Mouse (Mus musculus) splenic B cell, adult 2 months (primary cell): ENCODE data around the gene Inf2.

ENCODE experiments used
- DNase-seq: peaks from one replicate; pipeline ENCODE4 v3.0.0-alpha.2; 2011; ENCODE audit warnings: low read depth, low spot score
- H3K27me3 ChIP-seq: 2 replicates; pipeline ENCODE4 v1.6.1; 2012; ENCODE audit warnings: mild to moderate bottlenecking, low read length, moderate library complexity, mixed read lengths; ENCODE audit not compliant: control insufficient read depth, poor library complexity, insufficient read depth, severe bottlenecking
- H3K36me3 ChIP-seq: 2 replicates; pipeline ENCODE4 v1.6.1; 2012; ENCODE audit warnings: mild to moderate bottlenecking, low read length, moderate library complexity, mixed read lengths; ENCODE audit not compliant: control insufficient read depth, poor library complexity, insufficient read depth, severe bottlenecking

The Inf2 gene

GRCm38 (mm10) chr12:112620354-112621061 is 31.9 kb downstream of the Inf2 start:
- Histone ChIP-seq H3K36me3 (no peaks in the 10 kb centered on the region), H3K27me3 (no peaks in the 10 kb centered on the region)
- DNase-seq, result no peak

GRCm38 (mm10) chr12:112621900-112622299 is 33.3 kb downstream of the Inf2 start:
- no peak for DNase-seq
- H3K27me3 ChIP-seq, result no peaks in the 10 kb centered on the region
- no peaks in the 10 kb centered on the region for H3K36me3 ChIP-seq

- no peaks in the 10 kb centered on the region for H3K36me3 ChIP-seq
- DNase-seq, result peak; percentile 78
- H3K27me3 ChIP-seq, result no peaks in the 10 kb centered on the region
Observed at GRCm38 (mm10) chr12:112623742-112624141, 35.2 kb downstream of the Inf2 start.

GRCm38 (mm10) chr12:112625700-112626099 is 37.1 kb downstream of the Inf2 start:
- Histone ChIP-seq H3K36me3 (no peaks in the 10 kb centered on the region), H3K27me3 (no peaks in the 10 kb centered on the region)
- no peak for DNase-seq

GRCm38 (mm10) chr12:112626455-112626854 is 37.9 kb downstream of the Inf2 start:
- DNase-seq, result no peak
- no peaks in the 10 kb centered on the region for H3K36me3 ChIP-seq
- no peaks in the 10 kb centered on the region for H3K27me3 ChIP-seq

GRCm38 (mm10) chr12:112627097-112627881 is 38.7 kb downstream of the Inf2 start:
- DNase-seq, result peak; percentile 58
- Histone ChIP-seq H3K36me3 (no peaks in the 10 kb centered on the region), H3K27me3 (no peaks in the 10 kb centered on the region)

GRCm38 (mm10) chr12:112628197-112628596 is 39.6 kb downstream of the Inf2 start:
- Histone ChIP-seq H3K36me3 (no peaks in the 10 kb centered on the region), H3K27me3 (no peaks in the 10 kb centered on the region)
- DNase-seq, result no peak

GRCm38 (mm10) chr12:112628928-112629721 is 40.5 kb downstream of the Inf2 start:
- no peaks in the 10 kb centered on the region for H3K36me3 ChIP-seq
- DNase-seq, result peak; percentile 78
- no peaks in the 10 kb centered on the region for H3K27me3 ChIP-seq

GRCm38 (mm10) chr12:112630029-112630428 is 41.4 kb downstream of the Inf2 start:
- H3K36me3 ChIP-seq, result no peaks in the 10 kb centered on the region
- no peaks in the 10 kb centered on the region for H3K27me3 ChIP-seq
- DNase-seq, result no peak

- no peak for DNase-seq
Observed at GRCm38 (mm10) chr12:112630796-112631195, 42.2 kb downstream of the Inf2 start.

GRCm38 (mm10) chr12:112631472-112631871 is 42.9 kb downstream of the Inf2 start:
- H3K27me3 ChIP-seq, result no peaks in the 10 kb centered on the region
- no peaks in the 10 kb centered on the region for H3K36me3 ChIP-seq
- DNase-seq, result no peak

More at GRCm38 (mm10) chr12:112630796-112631195, 42.2 kb downstream of the Inf2 start:
- no peaks in the 10 kb centered on the region for H3K27me3 ChIP-seq
- no peaks in the 10 kb centered on the region for H3K36me3 ChIP-seq

GRCm38 (mm10) chr12:112632084-112632777 is 43.6 kb downstream of the Inf2 start:
- no peaks in the 10 kb centered on the region for H3K36me3 ChIP-seq

GRCm38 (mm10) chr12:112632907-112633306 is 44.3 kb downstream of the Inf2 start:
- no peaks in the 10 kb centered on the region for H3K36me3 ChIP-seq
- H3K27me3 ChIP-seq, result no peaks in the 10 kb centered on the region
- DNase-seq, result peak; percentile 57

More at GRCm38 (mm10) chr12:112632084-112632777, 43.6 kb downstream of the Inf2 start:
- no peak for DNase-seq
- no peaks in the 10 kb centered on the region for H3K27me3 ChIP-seq

GRCm38 (mm10) chr12:112633686-112634085 is 45.1 kb downstream of the Inf2 start:
- Histone ChIP-seq H3K27me3 (no peaks in the 10 kb centered on the region; the same call in 1 of the 2 replicates), H3K36me3 (no peaks in the 10 kb centered on the region)
- DNase-seq, result peak; percentile 56
